Mouse (Mus musculus): ENCODE measurements at regions not wholly inside any gene's neighbourhood (a gene's known extent, or its start where the extent isn't known, plus 50 kb on each side); places are given as distances from the start of the nearest gene placed in this dataset.

DNA sequence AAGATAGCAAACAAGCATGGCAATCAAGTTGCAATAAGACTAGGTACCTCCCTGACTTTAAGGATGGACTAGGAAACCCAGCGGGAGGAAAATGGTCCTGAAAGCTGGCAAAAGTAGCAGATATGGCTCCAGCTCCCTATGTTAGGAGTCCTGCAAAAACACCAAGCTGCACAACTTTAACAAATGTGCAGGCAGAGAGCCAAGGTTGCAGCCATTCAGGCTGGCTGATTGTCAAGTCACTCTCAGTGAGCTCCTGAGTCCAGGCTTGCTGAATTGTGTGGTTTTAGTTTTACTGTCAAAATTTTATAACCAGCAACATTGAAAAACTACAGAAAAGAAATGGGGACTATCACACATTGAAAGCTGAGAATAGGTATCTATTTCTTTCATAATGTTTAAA lies 1122.8 kb upstream of the Slc10a2 start:
- DNase-seq (ENCODE audit: low spot score in 2 of 2) = no peak

GRCm38 (mm10) chr8:6225194-6225593 lies 1120.0 kb upstream of the Slc10a2 start:
- no peak for DNase-seq (ENCODE audit: low spot score in 2 of 2)

- no peak for DNase-seq (ENCODE audit: low spot score in 2 of 2)
Observed at GRCm38 (mm10) chr8:6207617-6208349, 1102.6 kb upstream of the Slc10a2 start.

DNA sequence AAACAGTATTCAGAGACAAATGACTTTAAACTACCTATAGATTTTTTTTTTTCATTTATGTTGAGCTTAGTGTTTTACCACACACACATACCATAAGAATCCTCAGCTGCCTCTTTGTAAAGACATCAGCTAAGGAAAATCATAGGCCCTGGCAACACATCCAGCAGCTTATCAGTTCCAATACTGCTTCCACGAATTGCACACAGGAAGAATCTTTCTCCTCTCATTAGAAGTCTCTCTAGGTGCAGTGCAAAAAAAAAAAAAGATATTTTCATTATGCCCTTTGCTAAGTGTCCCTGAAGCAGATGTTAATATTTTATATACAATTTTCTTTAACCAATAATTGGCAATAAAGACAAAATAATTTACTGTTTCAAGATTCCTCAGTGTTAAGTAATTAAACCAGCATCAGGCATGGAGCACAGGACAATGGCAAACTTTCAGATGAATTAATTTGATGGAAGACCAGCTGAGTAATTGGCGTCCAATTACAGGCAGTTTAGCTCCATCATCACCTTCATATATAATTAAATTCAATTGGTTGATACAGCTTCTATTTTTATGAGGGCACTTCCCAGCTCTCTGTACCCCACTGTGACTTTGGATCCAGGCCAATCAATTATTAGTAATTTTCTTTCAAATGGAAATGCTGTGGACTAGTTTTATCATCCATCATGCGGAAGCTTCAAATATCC lies 1099.0 kb upstream of the Slc10a2 start:
- DNase-seq (ENCODE audit: low spot score in 2 of 2) = no peak

DNA sequence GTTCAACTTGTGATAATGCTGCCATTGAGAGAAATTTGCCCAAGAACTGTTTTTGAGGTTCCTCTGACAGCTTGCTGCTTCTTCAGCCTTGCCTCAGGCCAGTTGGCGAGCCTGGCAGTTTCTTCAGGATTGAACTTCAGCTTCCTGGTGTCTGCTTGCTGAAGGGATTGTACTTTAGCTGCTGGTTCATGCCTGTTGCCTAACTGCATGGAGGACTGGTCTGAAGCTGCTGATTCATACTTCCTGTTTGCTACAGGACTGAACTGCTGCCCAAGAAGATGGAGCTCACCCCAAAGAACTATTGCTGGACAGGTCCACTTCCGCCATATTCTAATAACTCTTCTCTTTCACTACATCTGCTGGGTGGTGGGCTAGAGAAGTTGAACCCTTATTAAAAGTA lies 1086.3 kb upstream of the Slc10a2 start:
- no peak for DNase-seq (ENCODE audit: low spot score in 2 of 2)

- no peak for DNase-seq (ENCODE audit: low spot score in 2 of 2)
Observed at GRCm38 (mm10) chr8:6188422-6188821, 1083.3 kb upstream of the Slc10a2 start.

GRCm38 (mm10) chr8:6186561-6186960 lies 1081.4 kb upstream of the Slc10a2 start:
- DNase-seq (ENCODE audit: low spot score in 2 of 2) = no peak

- no peak for DNase-seq (ENCODE audit: low spot score in 2 of 2)
Observed at GRCm38 (mm10) chr8:6179602-6180001, 1074.5 kb upstream of the Slc10a2 start.

DNA sequence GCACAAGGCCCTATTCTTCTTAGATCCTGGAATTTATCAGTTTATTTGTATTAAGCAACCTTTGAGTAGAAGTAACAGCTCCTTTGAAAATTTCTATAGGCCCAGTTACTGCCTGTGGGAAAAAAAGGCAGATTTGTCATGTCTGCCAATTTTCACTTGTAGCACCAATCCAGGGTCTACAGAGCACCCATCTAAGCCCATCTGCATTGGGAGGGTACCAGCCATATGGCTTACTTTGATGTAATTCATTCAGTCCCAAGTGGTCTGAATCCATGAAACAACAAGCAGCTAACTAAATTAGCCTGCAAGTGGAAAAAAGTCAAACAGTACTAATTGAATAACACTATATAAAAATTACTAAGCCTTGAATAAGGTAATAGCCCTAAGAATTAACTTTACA lies 1061.3 kb upstream of the Slc10a2 start:
- DNase-seq (ENCODE audit: low spot score in 2 of 2) = no peak

DNA sequence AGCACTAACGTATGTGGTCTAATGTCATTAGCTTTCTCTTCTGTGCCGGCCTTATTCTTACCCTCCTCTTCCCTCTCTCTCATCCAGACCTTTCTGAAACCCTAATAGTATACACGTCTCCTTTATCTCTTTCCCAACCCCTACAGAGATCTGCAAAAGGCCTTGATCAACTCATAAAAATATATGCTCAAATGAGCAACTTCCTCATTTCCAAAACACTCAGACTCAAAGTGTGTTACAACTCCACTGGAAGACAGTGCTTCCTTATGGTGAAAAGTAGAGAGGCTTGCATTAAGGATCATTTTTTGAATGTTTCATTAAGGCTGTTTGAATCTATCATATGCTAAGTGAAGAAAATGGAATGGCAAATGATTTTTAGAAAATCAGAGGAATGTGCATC lies 1060.1 kb upstream of the Slc10a2 start:
- DNase-seq (ENCODE audit: low spot score in 2 of 2) = no peak

DNA sequence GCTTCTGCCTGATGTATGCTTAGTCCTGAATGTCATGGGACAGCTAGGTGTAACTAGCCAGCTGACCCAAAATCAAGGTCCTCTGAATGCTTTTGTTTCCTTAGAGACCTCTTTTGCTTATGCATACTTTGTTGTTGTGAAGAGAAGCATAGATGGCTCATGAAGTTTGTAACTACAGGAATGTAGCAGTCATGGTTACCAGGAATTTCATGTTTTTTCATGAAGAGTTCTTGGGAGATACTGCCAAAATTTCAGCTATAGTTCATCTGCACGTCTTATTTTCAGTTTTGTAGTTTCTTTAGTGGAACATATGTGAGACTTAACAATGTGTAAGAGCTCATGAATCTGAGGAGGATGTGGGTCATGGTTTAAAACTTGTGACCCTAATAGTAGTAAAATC lies 1059.6 kb upstream of the Slc10a2 start:
- DNase-seq (ENCODE audit: low spot score in 2 of 2) = no peak

- no peak for DNase-seq (ENCODE audit: low spot score in 2 of 2)
Observed at GRCm38 (mm10) chr8:6144588-6144987, 1039.4 kb upstream of the Slc10a2 start.

GRCm38 (mm10) chr8:6140090-6140489 lies 1034.9 kb upstream of the Slc10a2 start:
- DNase-seq (ENCODE audit: low spot score in 2 of 2) = no peak

DNA sequence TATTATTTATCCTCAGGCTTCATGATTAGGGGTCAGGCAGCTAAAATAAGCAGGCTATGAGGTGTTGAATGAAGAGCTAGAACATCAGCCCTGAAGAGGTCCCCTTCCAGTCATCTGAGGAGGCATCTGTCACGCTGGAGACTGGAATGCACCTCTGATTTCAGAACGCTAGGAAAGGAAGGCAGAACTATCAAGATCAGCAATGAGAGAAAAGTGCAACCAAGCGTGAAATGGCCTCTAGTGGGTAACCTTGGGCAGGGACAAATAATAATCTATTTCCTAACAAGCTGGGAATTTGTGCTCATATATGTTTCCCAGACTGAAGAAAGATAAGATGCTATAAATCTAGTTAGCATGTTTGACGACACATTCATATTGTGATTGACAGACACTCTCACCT lies 1034.0 kb upstream of the Slc10a2 start:
- no peak for DNase-seq (ENCODE audit: low spot score in 2 of 2)

- DNase-seq (ENCODE audit: low spot score in 2 of 2) = no peak
Observed at GRCm38 (mm10) chr8:6132243-6132751, 1027.1 kb upstream of the Slc10a2 start.

GRCm38 (mm10) chr8:6125265-6125664 lies 1020.1 kb upstream of the Slc10a2 start:
- no peak for DNase-seq (ENCODE audit: low spot score in 2 of 2)

DNA sequence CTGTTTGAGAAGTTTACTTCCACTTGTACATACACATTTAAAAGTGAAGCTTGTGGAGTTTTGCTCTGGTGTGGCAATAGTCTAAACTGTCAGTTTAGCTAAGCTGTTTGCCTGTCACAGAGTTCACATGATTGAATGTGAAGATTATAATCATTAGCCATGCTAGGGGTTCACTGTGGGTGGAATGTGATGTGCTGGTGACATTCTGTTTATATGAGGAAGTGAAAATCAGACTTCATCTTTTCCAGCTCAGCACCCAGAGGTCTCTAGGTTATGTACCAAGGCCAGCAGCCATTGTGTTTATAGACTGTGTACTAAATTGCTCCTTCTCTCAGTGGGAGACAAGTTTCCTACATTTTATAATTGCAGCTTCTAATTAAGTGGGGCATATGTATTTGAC lies 1014.4 kb upstream of the Slc10a2 start:
- DNase-seq (ENCODE audit: low spot score in 2 of 2) = no peak

GRCm38 (mm10) chr8:6111351-6111750 lies 1006.2 kb upstream of the Slc10a2 start:
- DNase-seq (ENCODE audit: low spot score in 2 of 2) = no peak

GRCm38 (mm10) chr8:6090028-6090427 lies 984.9 kb upstream of the Slc10a2 start:
- no peak for DNase-seq (ENCODE audit: low spot score in 2 of 2)

DNA sequence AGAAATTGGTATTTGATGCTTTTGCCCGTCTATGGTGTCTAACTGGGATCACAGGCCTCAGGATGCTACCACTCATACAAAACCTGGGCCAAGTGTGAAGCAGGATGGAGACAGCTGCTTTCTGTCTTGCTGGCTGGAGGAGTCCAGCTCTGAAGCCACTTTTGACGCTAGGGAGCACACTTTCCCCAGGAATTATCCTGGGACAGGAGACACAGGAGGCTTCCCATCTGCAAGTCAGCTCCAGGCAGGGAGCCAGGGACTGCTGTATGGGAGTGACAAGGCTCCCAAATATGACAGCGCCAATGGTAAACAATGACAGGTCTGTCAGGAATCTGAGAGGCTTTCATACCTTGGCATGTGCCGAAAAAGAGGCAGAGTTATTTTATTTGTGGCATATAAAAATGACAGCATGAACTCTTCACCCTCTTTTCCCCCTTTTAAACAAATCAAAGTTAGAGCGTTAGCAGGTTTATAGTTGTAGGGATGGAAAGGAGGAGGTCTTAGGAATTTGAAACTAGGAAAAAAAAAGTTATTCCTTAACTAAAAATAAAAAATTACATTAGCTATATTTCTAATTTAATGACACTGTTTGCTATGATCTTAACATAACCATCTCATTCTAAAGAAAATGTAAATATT lies 938.9 kb upstream of the Slc10a2 start:
- peak; percentile 18 to 24 for DNase-seq (ENCODE audit: low spot score in 2 of 2)

DNA sequence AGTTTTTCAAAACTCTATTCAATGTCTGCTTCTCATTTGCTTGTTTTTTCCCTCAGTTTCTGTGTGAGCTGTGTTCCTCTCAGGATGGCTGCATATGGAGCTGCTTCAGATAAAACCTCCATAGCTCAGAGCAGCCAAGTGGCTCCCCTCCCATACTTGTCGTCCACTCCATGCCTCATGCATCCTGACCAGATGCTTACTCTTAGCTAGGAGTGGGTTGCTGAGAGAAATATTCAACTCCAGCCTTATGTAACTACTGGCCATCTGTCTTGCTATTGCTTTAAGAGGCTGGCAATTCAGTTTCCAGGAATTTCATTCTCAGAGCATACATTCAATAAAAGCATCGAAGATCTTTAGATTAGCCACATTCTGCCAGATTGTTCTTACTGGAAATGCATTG lies 907.1 kb upstream of the Slc10a2 start:
- DNase-seq (ENCODE audit: low spot score in 2 of 2) = no peak

GRCm38 (mm10) chr8:6011182-6011581 lies 906.0 kb upstream of the Slc10a2 start:
- DNase-seq (ENCODE audit: low spot score in 2 of 2) = no peak
